Comparison of ENCODE assay signal across 19 mouse cellular contexts in genomic region chr1:87892499-87892898, GRCm38 (mm10). TPM values are rescaled to one million over a fixed set of nuclear protein-coding genes. Genes with fewer than 3 reads are reported as not detected.
A peak's percentile ranks its signal among the peaks of the same experiment; 100 is the strongest.
DNase-seq lines count a peak whose midpoint lies in the region; TF ChIP-seq lines count a peak whose summit lies in the region.
"Had no signal": no experiment of that assay in that cellular context is flagged by ENCODE, and none has a peak within 500 bp of the region (broad histone marks: within the 10 kb centered on the region; RNA-seq: fewer than 3 reads in every experiment).

No protein-coding gene starts in this region.

- intact Hi-C loops in gastrocnemius, adult 2 months (cut with DNase I) = no loop called here

- H3K27me3 ChIP-seq in small intestine, adult 2 months (ENCODE audit: control insufficient read depth, insufficient read depth, low read length) = no peaks in the 10 kb centered on the region
- H3K27me3 ChIP-seq: CH12.LX; heart, embryonic 15.5 days; hindbrain, embryonic 12.5 days; liver, embryonic 15.5 days; neural tube, embryonic 15.5 days had no signal

- peak overlapping the region; percentile 6; the same call in 1 of the 2 replicates for H3K27ac ChIP-seq in gastrocnemius, adult 2 months
- H3K27ac ChIP-seq in small intestine, adult 2 months (ENCODE audit: insufficient read depth, low read depth, low read length) = peak overlapping the region; percentile 90
- H3K27ac ChIP-seq: heart, embryonic 15.5 days; hindbrain, embryonic 12.5 days; kidney, postnatal 0 days; liver, embryonic 15.5 days; midbrain, embryonic 10.5 days; neural tube, embryonic 15.5 days had no signal

- no peak overlapping the region for H3K4me3 ChIP-seq in gastrocnemius, adult 2 months
- H3K4me3 ChIP-seq in small intestine, adult 2 months (ENCODE audit: low read depth, low read length) = no peak overlapping the region
- H3K4me3 ChIP-seq: heart, embryonic 15.5 days; hindbrain, embryonic 12.5 days; liver, embryonic 15.5 days; midbrain, embryonic 10.5 days; neural tube, embryonic 15.5 days had no signal

- no peak for DNase-seq in gastrocnemius, adult 2 months
- no peak for DNase-seq in gastrocnemius, adult 8-10 months (ENCODE audit: low spot score in 2 of 2)
- DNase-seq in retina, postnatal 1 day = peak; percentile 61
- no peak for DNase-seq in retina, embryonic 14.5 days (ENCODE audit: low spot score)
- DNase-seq in urinary bladder, postnatal 4 days (ENCODE audit: low spot score in 2 of 2) = no peak
- no peak for DNase-seq in right cerebral cortex, adult 18-20 months
- DNase-seq in embryo, embryonic 11 days = no peak
- DNase-seq: adrenal gland, postnatal 25 days; cerebellum, postnatal 25 days; left cerebral cortex, postnatal 4 days; thymus, adult 2 months had no signal

- WGBS in small intestine, adult 2 months = 30% methylated on average over 2 of the region's 2 CpGs

- peaks cover 26% of the 10 kb centered on the region for H3K4me1 ChIP-seq in small intestine, adult 2 months (ENCODE audit: control insufficient read depth, insufficient read depth, insufficient read length, low read length)
- H3K4me1 ChIP-seq: hindbrain, embryonic 12.5 days; neural tube, embryonic 15.5 days had no signal

- no peak for TF ChIP-seq CTCF in gastrocnemius, adult 2 months (IDR thresholded peaks at IDR 0.05)
- TF ChIP-seq CTCF in small intestine, adult 2 months (IDR thresholded peaks at IDR 0.05; ENCODE audit: extremely low read depth, insufficient read length, insufficient replicate concordance, low read depth, low read length) = no peak

- TF ChIP-seq POLR2A in small intestine, adult 2 months (IDR thresholded peaks at IDR 0.05; ENCODE audit: low read depth, low read length) = no peak

- H3K36me3 ChIP-seq in small intestine, adult 2 months (ENCODE audit: control insufficient read depth, insufficient read depth, low read length) = no peaks in the 10 kb centered on the region; the same call in 1 of the 2 replicates
- H3K36me3 ChIP-seq: heart, embryonic 15.5 days; hindbrain, embryonic 12.5 days; midbrain, embryonic 10.5 days; neural tube, embryonic 15.5 days had no signal

RNA-seq across cellular contexts. Expression of gene Dgkd, which starts 39.4 kb away (rescaled TPM):
- 10 to 100 TPM; 31.3 to 32.9 TPM for total RNA-seq in gastrocnemius, adult 2 months (2021)
- 10 to 100 TPM; 23.4 to 30.2 (median 28.0) TPM for total RNA-seq in gastrocnemius, adult 8-10 months (2022)
- polyA plus RNA-seq in small intestine, adult 2 months (2012; rRNA removed) = 21.5 and 47.1 TPM in 2 replicates
